Mouse (Mus musculus) heart, postnatal 10 days (tissue): ENCODE data around the gene Ranbp3. TPM values are rescaled to one million over a fixed set of nuclear protein-coding genes. Genes with fewer than 3 reads are reported as not detected.
"Not testable (repeated sequence)": the region's sequence is repeated elsewhere in the genome, so short reads cannot be mapped to it uniquely, and the experiment has no call there.

Experiments used
- DNase-seq, 2 experiments: peaks; one replicate each; pipeline ENCODE4 v3.0.0; 2021
- intact Hi-C: fragments of 180-260 bp; cut with DNase I; formaldehyde crosslinking; loops from one replicate; pipeline ENCODE4 v1.15.1; 2025
- total RNA-seq, 2 experiments: library from RNA; stranded (reverse); gene quantifications; 2 replicates each; pipeline ENCODE4 v1.2.3; 2021

Gene Ranbp3
- total RNA-seq: 10 to 100 TPM; 48.1 to 52.9 TPM

- DNase-seq: peak; percentile 99 to 100
- intact Hi-C loops: no loop called here
Observed at GRCm38 (mm10) chr17:56672941-56673646, at the start of gene Ranbp3. TSS of gene Ranbp3 (plus strand) at chr17:56673294.

GRCm38 (mm10) chr17:56625495-56625894 lies 47.6 kb upstream of the Ranbp3 start:
- intact Hi-C loops: loop anchor here (5.0 kb wide), 1 partner anchor 42 kb away; no protein-coding TSS in a partner anchor
- DNase-seq: no peak

- intact Hi-C loops: loop anchor here (5.0 kb wide), 1 partner anchor 41 kb away; no protein-coding TSS in a partner anchor
- no peak for DNase-seq
Observed at GRCm38 (mm10) chr17:56626260-56626659, 46.8 kb upstream of the Ranbp3 start.

- DNase-seq: peak; percentile 96 to 97
- intact Hi-C loops: loop anchor here (5.0 kb wide), 1 partner anchor 40 kb away; no protein-coding TSS in a partner anchor
Observed at GRCm38 (mm10) chr17:56626754-56627470, 46.2 kb upstream of the Ranbp3 start, which contains the start of gene Lonp1. TSS of gene Lonp1 (minus strand) at chr17:56626887.

- intact Hi-C loops: loop anchor here (5.0 kb wide), 1 partner anchor 40 kb away; no protein-coding TSS in a partner anchor
- no peak for DNase-seq
Observed at GRCm38 (mm10) chr17:56627530-56628277, 45.4 kb upstream of the Ranbp3 start, which contains the start of gene Catsperd. TSS of gene Catsperd (plus strand) at chr17:56628143.

- not testable (repeated sequence) for DNase-seq
- intact Hi-C loops: loop anchor here (5.0 kb wide), 1 partner anchor 37 kb away; no protein-coding TSS in a partner anchor
Observed at GRCm38 (mm10) chr17:56629800-56630781, 43.0 kb upstream of the Ranbp3 start.

GRCm38 (mm10) chr17:56631807-56632206 lies 41.3 kb upstream of the Ranbp3 start:
- no peak for DNase-seq
- intact Hi-C loops: no loop called here

- intact Hi-C loops: no loop called here
- no peak for DNase-seq
Observed at GRCm38 (mm10) chr17:56634023-56634422, 39.1 kb upstream of the Ranbp3 start.

GRCm38 (mm10) chr17:56643237-56643636 lies 29.9 kb upstream of the Ranbp3 start:
- intact Hi-C loops: no loop called here
- no peak for DNase-seq

GRCm38 (mm10) chr17:56647546-56647945 lies 25.5 kb upstream of the Ranbp3 start:
- intact Hi-C loops: no loop called here

GRCm38 (mm10) chr17:56651801-56652200 lies 21.3 kb upstream of the Ranbp3 start:
- DNase-seq: no peak
- intact Hi-C loops: no loop called here

More at GRCm38 (mm10) chr17:56647546-56647945, 25.5 kb upstream of the Ranbp3 start:
- no peak for DNase-seq

GRCm38 (mm10) chr17:56654771-56655170 lies 18.3 kb upstream of the Ranbp3 start:
- intact Hi-C loops: no loop called here
- DNase-seq: no peak

GRCm38 (mm10) chr17:56655311-56655710 lies 17.8 kb upstream of the Ranbp3 start:
- DNase-seq: no peak
- intact Hi-C loops: no loop called here

- intact Hi-C loops: no loop called here
- DNase-seq: no peak
Observed at GRCm38 (mm10) chr17:56656171-56656570, 16.9 kb upstream of the Ranbp3 start.

- DNase-seq: no peak
- intact Hi-C loops: no loop called here
Observed at GRCm38 (mm10) chr17:56663659-56664058, 9.4 kb upstream of the Ranbp3 start.

- DNase-seq: no peak
- intact Hi-C loops: no loop called here
Observed at GRCm38 (mm10) chr17:56664333-56664732, 8.8 kb upstream of the Ranbp3 start.

GRCm38 (mm10) chr17:56666384-56666783 lies 6.7 kb upstream of the Ranbp3 start:
- DNase-seq: no peak
- intact Hi-C loops: loop anchor here (5.0 kb wide), 3 partner anchors 39 to 309 kb away; partner anchors contain the start of genes Catsperd and Lonp1

- no peak for DNase-seq
- intact Hi-C loops: loop anchor here (1.0 to 5.0 kb wide), 4 partner anchors 40 to 310 kb away; partner anchors contain the start of genes Catsperd, Lonp1 and Rpl36
Observed at GRCm38 (mm10) chr17:56667591-56667990, 5.5 kb upstream of the Ranbp3 start.
